Mouse (Mus musculus) brain, embryonic 14.5 days (tissue): ENCODE data around the gene Fam210b.

Source experiments
- CTCF ChIP-seq: fragments of 200-500 bp; IDR thresholded peaks from 2 replicates; pipeline ENCODE4 v1.5.1; 2012; ENCODE audit warnings: inconsistent platforms, mild to moderate bottlenecking, moderate library complexity, borderline replicate concordance; ENCODE audit not compliant: insufficient read depth, insufficient read length; ENCODE audit errors: extremely low read depth
- POLR2A ChIP-seq: fragments of 200-500 bp; IDR thresholded peaks from 2 replicates; pipeline ENCODE4 v1.6.1; 2012; ENCODE audit warnings: mild to moderate bottlenecking, inconsistent platforms, borderline replicate concordance; ENCODE audit not compliant: poor library complexity, insufficient read depth, insufficient read length, severe bottlenecking; ENCODE audit errors: extremely low read depth

GRCm38 (mm10) chr2:172304118-172304708, 41.2 kb upstream of the Fam210b start:
- no peak for TF ChIP-seq CTCF
- no peak for TF ChIP-seq POLR2A
